Comparison of ENCODE assay signal across 8 mouse cellular contexts in genomic region chr19:30843052-30843564, GRCm38 (mm10).
DNase-seq lines count a peak whose midpoint lies in the region; ATAC-seq and TF ChIP-seq lines count a peak whose summit lies in the region.

No protein-coding gene starts in this region.

- H3K4me3 ChIP-seq in forebrain, embryonic 15.5 days, result no peak overlapping the region
- no peak overlapping the region for H3K4me3 ChIP-seq in thymus, adult 2 months (ENCODE audit: control insufficient read depth, insufficient read depth, low read length)

- H3K4me1 ChIP-seq in forebrain, embryonic 15.5 days, result no peaks in the 10 kb centered on the region
- H3K4me1 ChIP-seq in thymus, adult 2 months (replicated peaks; ENCODE audit: control insufficient read depth, insufficient read depth, low read length), result no peaks in the 10 kb centered on the region

- intact Hi-C loops in left cerebral cortex, postnatal 36 days (cut with DNase I), result loop anchor here (5.0 to 10.0 kb wide), 4 partner anchors 232 to 904 kb away; no protein-coding TSS in a partner anchor

- no peak for TF ChIP-seq POLR2A in thymus, adult 2 months (IDR thresholded peaks at IDR 0.05; ENCODE audit: control insufficient read depth, extremely low read depth, insufficient read depth, low read length, poor library complexity)

- peak; percentile 93 for ATAC-seq in forebrain, embryonic 15.5 days (replicated peaks)

- no peak overlapping the region for H3K9ac ChIP-seq in forebrain, embryonic 15.5 days (replicated peaks)

- TF ChIP-seq CTCF in thymus, adult 2 months (IDR thresholded peaks at IDR 0.05; ENCODE audit: borderline replicate concordance, control insufficient read depth, extremely low read depth, insufficient read depth, low read length, poor library complexity), result no peak

- no peak overlapping the region for H3K4me2 ChIP-seq in forebrain, embryonic 15.5 days (replicated peaks)

- no peaks in the 10 kb centered on the region for H3K9me3 ChIP-seq in forebrain, embryonic 15.5 days

- 0 out of 2 replicates have a peak overlapping the region, but pooled peaks have one; percentile 8 for H3K27ac ChIP-seq in forebrain, embryonic 15.5 days (replicated peaks)
- no peak overlapping the region for H3K27ac ChIP-seq in thymus, adult 2 months (ENCODE audit: control insufficient read depth, insufficient read depth, low read length)

- WGBS in forebrain, embryonic 15.5 days, result 9% methylated on average over 4 of the region's 4 CpGs
- WGBS in thymus, adult 2 months, result 10% methylated on average over 4 of the region's 4 CpGs

- H3K36me3 ChIP-seq in forebrain, embryonic 15.5 days, result no peaks in the 10 kb centered on the region
- no peaks in the 10 kb centered on the region for H3K36me3 ChIP-seq in thymus, adult 2 months (ENCODE audit: control insufficient read depth, insufficient read depth, low read length)

- H3K27me3 ChIP-seq in forebrain, embryonic 15.5 days, result no peaks in the 10 kb centered on the region
- H3K27me3 ChIP-seq in thymus, adult 2 months (ENCODE audit: control insufficient read depth, insufficient read depth, low read length), result no peaks in the 10 kb centered on the region

- DNase-seq in left cerebral cortex, adult 11 months (ENCODE audit: low spot score), result peak; percentile 52
- DNase-seq in left cerebral cortex, postnatal 36 days (ENCODE audit: low spot score in 2 of 2), result no peak
- DNase-seq in R1 (ENCODE audit: low read depth, low spot score), result peak; percentile 27
- DNase-seq in layer of hippocampus, adult 9-11 months, result peak; percentile 52
- peak; percentile 47 for DNase-seq in retina, adult 2 months (ENCODE audit: low read depth, low spot score)
- DNase-seq in thymus, adult 2 months, result no peak
- DNase-seq in spleen, postnatal 36 days (ENCODE audit: low spot score in 2 of 2), result no peak

Comparison
In these comparisons a context has a peak if more than half of its experiments do, and no peak if none do; other contexts are left out.
1. DNase-seq: peak in left cerebral cortex, adult 11 months (single experiment), R1 (single experiment), layer of hippocampus, adult 9-11 months (single experiment) and retina, adult 2 months (single experiment); none in left cerebral cortex, postnatal 36 days (0 of 2), thymus, adult 2 months (single experiment) and spleen, postnatal 36 days (0 of 2).